In genomic region chr2:60715771-60716170, GRCm38 (mm10) we compare ENCODE assay signal across 28 mouse cellular contexts. TPM values are rescaled to one million over a fixed set of nuclear protein-coding genes. Genes with fewer than 3 reads are reported as not detected.
DNase-seq lines count a peak whose midpoint lies in the region; ATAC-seq and TF ChIP-seq lines count a peak whose summit lies in the region.
"Had no signal": no experiment of that assay in that cellular context is flagged by ENCODE, and none has a peak within 500 bp of the region (broad histone marks: within the 10 kb centered on the region; RNA-seq: fewer than 3 reads in every experiment).

No protein-coding gene starts in this region.

- H3K4me1 ChIP-seq in hindbrain, embryonic 12.5 days: peaks cover 26% of the 10 kb centered on the region
- H3K4me1 ChIP-seq in hindbrain, postnatal 0 days (ENCODE audit: insufficient read depth, low read length): peaks cover 8% of the 10 kb centered on the region
- peaks cover 52% of the 10 kb centered on the region for H3K4me1 ChIP-seq in kidney, embryonic 16.5 days (ENCODE audit: insufficient read depth, low read length)
- peaks cover 20% of the 10 kb centered on the region for H3K4me1 ChIP-seq in midbrain, embryonic 14.5 days (ENCODE audit: control insufficient read depth, insufficient read depth, low read length)
- H3K4me1 ChIP-seq in midbrain, embryonic 13.5 days (replicated peaks): peaks cover 23% of the 10 kb centered on the region
- H3K4me1 ChIP-seq in stomach, postnatal 0 days (replicated peaks; ENCODE audit: control insufficient read depth, insufficient read depth): peaks cover 5% of the 10 kb centered on the region; the same call in 1 of the 2 replicates
- H3K4me1 ChIP-seq: liver, embryonic 15.5 days had no signal

- DNase-seq in hindbrain, postnatal 0 days (ENCODE audit: low spot score): no peak
- DNase-seq in kidney, postnatal 4 days: no peak
- DNase-seq in midbrain, embryonic 14.5 days: peak; percentile 22
- DNase-seq in stomach, postnatal 0 days (ENCODE audit: low spot score): peak; percentile 14
- DNase-seq in cerebellum, adult 8-10 months: no peak
- DNase-seq: adrenal gland, postnatal 14 days; cerebellum, adult 11 months; cerebellum, adult 9-11 months; embryo, embryonic 11 days; heart, postnatal 4 days; lung, postnatal 36 days; right cerebral cortex, postnatal 4 days had no signal

- no peaks in the 10 kb centered on the region for H3K36me3 ChIP-seq in hindbrain, embryonic 12.5 days
- no peaks in the 10 kb centered on the region for H3K36me3 ChIP-seq in hindbrain, postnatal 0 days (ENCODE audit: insufficient read depth, low read length)
- no peaks in the 10 kb centered on the region for H3K36me3 ChIP-seq in kidney, embryonic 16.5 days (ENCODE audit: insufficient read depth, low read length)
- H3K36me3 ChIP-seq in midbrain, embryonic 14.5 days (ENCODE audit: control insufficient read depth, insufficient read depth, low read length): no peaks in the 10 kb centered on the region
- no peaks in the 10 kb centered on the region for H3K36me3 ChIP-seq in midbrain, embryonic 13.5 days
- no peaks in the 10 kb centered on the region for H3K36me3 ChIP-seq in stomach, postnatal 0 days (ENCODE audit: control insufficient read depth, insufficient read depth, low read length)
- H3K36me3 ChIP-seq: embryonic facial prominence, embryonic 13.5 days; forebrain, embryonic 10.5 days; forebrain, embryonic 15.5 days; hindbrain, embryonic 15.5 days; limb, embryonic 15.5 days; liver, embryonic 15.5 days; midbrain, embryonic 15.5 days; neural tube, embryonic 12.5 days had no signal

- peaks cover 3% of the 10 kb centered on the region; the same call in 1 of the 2 replicates for H3K27me3 ChIP-seq in hindbrain, embryonic 12.5 days
- H3K27me3 ChIP-seq in hindbrain, postnatal 0 days (ENCODE audit: insufficient read depth, low read length): no peaks in the 10 kb centered on the region
- H3K27me3 ChIP-seq in kidney, embryonic 16.5 days (ENCODE audit: insufficient read depth, low read length): no peaks in the 10 kb centered on the region
- H3K27me3 ChIP-seq in midbrain, embryonic 14.5 days (ENCODE audit: control insufficient read depth, insufficient read depth, low read length): no peaks in the 10 kb centered on the region
- 0 out of 2 replicates have a peak, but pooled peaks cover 3% of the 10 kb centered on the region for H3K27me3 ChIP-seq in midbrain, embryonic 13.5 days
- H3K27me3 ChIP-seq in stomach, postnatal 0 days (ENCODE audit: control insufficient read depth, insufficient read depth, low read length): no peaks in the 10 kb centered on the region
- H3K27me3 ChIP-seq: embryonic facial prominence, embryonic 13.5 days; hindbrain, embryonic 15.5 days; limb, embryonic 15.5 days; midbrain, embryonic 15.5 days; neural tube, embryonic 12.5 days had no signal

- H3K4me2 ChIP-seq in hindbrain, embryonic 12.5 days (replicated peaks): no peak overlapping the region
- no peak overlapping the region for H3K4me2 ChIP-seq in hindbrain, postnatal 0 days (ENCODE audit: low read depth, low read length)
- no peak overlapping the region for H3K4me2 ChIP-seq in kidney, embryonic 16.5 days (replicated peaks; ENCODE audit: low read depth, low read length)
- H3K4me2 ChIP-seq in midbrain, embryonic 14.5 days (ENCODE audit: low read length): no peak overlapping the region
- H3K4me2 ChIP-seq in midbrain, embryonic 13.5 days (replicated peaks): no peak overlapping the region
- no peak overlapping the region for H3K4me2 ChIP-seq in stomach, postnatal 0 days (replicated peaks; ENCODE audit: low read depth)
- H3K4me2 ChIP-seq: embryonic facial prominence, embryonic 13.5 days; forebrain, embryonic 15.5 days; heart, embryonic 11.5 days; hindbrain, embryonic 15.5 days; limb, embryonic 15.5 days; liver, embryonic 15.5 days; midbrain, embryonic 15.5 days; neural tube, embryonic 12.5 days had no signal

- ATAC-seq in hindbrain, embryonic 12.5 days (ENCODE audit: low FRiP score): 0 out of 2 replicates have a peak, but pooled peaks have one; percentile 11
- no peak for ATAC-seq in hindbrain, postnatal 0 days
- ATAC-seq in kidney, embryonic 16.5 days (ENCODE audit: low FRiP score, low TSS enrichment): no peak
- no peak for ATAC-seq in midbrain, embryonic 14.5 days (ENCODE audit: low FRiP score, low TSS enrichment)
- no peak for ATAC-seq in midbrain, embryonic 13.5 days
- no peak for ATAC-seq in stomach, postnatal 0 days (ENCODE audit: low FRiP score, low TSS enrichment)
- ATAC-seq: CD4-positive, CD25-positive, alpha-beta regulatory T cell, adult 4 months; midbrain, embryonic 15.5 days had no signal

- H3K9me3 ChIP-seq in hindbrain, embryonic 12.5 days (replicated peaks): no peaks in the 10 kb centered on the region
- no peaks in the 10 kb centered on the region for H3K9me3 ChIP-seq in hindbrain, postnatal 0 days (ENCODE audit: low read length)
- no peaks in the 10 kb centered on the region for H3K9me3 ChIP-seq in kidney, embryonic 16.5 days (ENCODE audit: low read length)
- no peaks in the 10 kb centered on the region for H3K9me3 ChIP-seq in midbrain, embryonic 14.5 days (ENCODE audit: control insufficient read depth, low read length)
- H3K9me3 ChIP-seq in midbrain, embryonic 13.5 days: no peaks in the 10 kb centered on the region
- H3K9me3 ChIP-seq in stomach, postnatal 0 days (ENCODE audit: control insufficient read depth, low read length): no peaks in the 10 kb centered on the region
- H3K9me3 ChIP-seq: embryonic facial prominence, embryonic 13.5 days; forebrain, embryonic 10.5 days; forebrain, embryonic 15.5 days; hindbrain, embryonic 15.5 days; limb, embryonic 15.5 days; liver, embryonic 15.5 days; megakaryocyte, embryonic 14.5 days; midbrain, embryonic 15.5 days; neural tube, embryonic 12.5 days had no signal

- 80% methylated on average over 13 of the region's 13 CpGs for WGBS in hindbrain, embryonic 12.5 days
- WGBS in hindbrain, postnatal 0 days: 67% methylated on average over 13 of the region's 13 CpGs
- 72% methylated on average over 13 of the region's 13 CpGs for WGBS in kidney, embryonic 16.5 days
- 78% methylated on average over 13 of the region's 13 CpGs for WGBS in midbrain, embryonic 14.5 days
- WGBS in midbrain, embryonic 13.5 days: 80% methylated on average over 13 of the region's 13 CpGs
- WGBS in stomach, postnatal 0 days: 69% methylated on average over 13 of the region's 13 CpGs

- no peak overlapping the region for H3K4me3 ChIP-seq in hindbrain, embryonic 12.5 days
- H3K4me3 ChIP-seq in hindbrain, postnatal 0 days (ENCODE audit: low read length): no peak overlapping the region
- no peak overlapping the region for H3K4me3 ChIP-seq in kidney, embryonic 16.5 days (ENCODE audit: low read length)
- H3K4me3 ChIP-seq in midbrain, embryonic 14.5 days (replicated peaks; ENCODE audit: low read depth, low read length): no peak overlapping the region
- no peak overlapping the region for H3K4me3 ChIP-seq in midbrain, embryonic 13.5 days (replicated peaks)
- no peak overlapping the region for H3K4me3 ChIP-seq in stomach, postnatal 0 days (ENCODE audit: low read depth, low read length)
- H3K4me3 ChIP-seq: embryonic facial prominence, embryonic 13.5 days; forebrain, embryonic 10.5 days; forebrain, embryonic 15.5 days; hindbrain, embryonic 15.5 days; layer of hippocampus, adult 2 months; limb, embryonic 15.5 days; liver, embryonic 15.5 days; megakaryocyte, embryonic 14.5 days; midbrain, embryonic 15.5 days; neural tube, embryonic 12.5 days had no signal

- peak overlapping the region; percentile 18; the same call in 1 of the 2 replicates for H3K9ac ChIP-seq in hindbrain, embryonic 12.5 days
- no peak overlapping the region for H3K9ac ChIP-seq in hindbrain, postnatal 0 days (replicated peaks; ENCODE audit: low read length)
- H3K9ac ChIP-seq in kidney, embryonic 16.5 days (replicated peaks; ENCODE audit: low read length): no peak overlapping the region
- H3K9ac ChIP-seq in midbrain, embryonic 14.5 days (replicated peaks; ENCODE audit: low read length): no peak overlapping the region
- H3K9ac ChIP-seq in midbrain, embryonic 13.5 days (replicated peaks): no peak overlapping the region
- H3K9ac ChIP-seq in stomach, postnatal 0 days (ENCODE audit: low read length): 0 out of 2 replicates have a peak overlapping the region, but pooled peaks have one; percentile 18
- H3K9ac ChIP-seq: embryonic facial prominence, embryonic 13.5 days; forebrain, embryonic 15.5 days; hindbrain, embryonic 15.5 days; limb, embryonic 15.5 days; liver, embryonic 15.5 days; midbrain, embryonic 15.5 days; neural tube, embryonic 12.5 days had no signal

- H3K27ac ChIP-seq in hindbrain, embryonic 12.5 days: no peak overlapping the region
- no peak overlapping the region for H3K27ac ChIP-seq in hindbrain, postnatal 0 days
- peak overlapping the region; percentile 14 for H3K27ac ChIP-seq in kidney, embryonic 16.5 days (ENCODE audit: low read length)
- no peak overlapping the region for H3K27ac ChIP-seq in midbrain, embryonic 14.5 days (replicated peaks; ENCODE audit: low read depth, low read length)
- no peak overlapping the region for H3K27ac ChIP-seq in midbrain, embryonic 13.5 days
- H3K27ac ChIP-seq in stomach, postnatal 0 days (replicated peaks): no peak overlapping the region
- H3K27ac ChIP-seq: embryonic facial prominence, embryonic 13.5 days; forebrain, embryonic 10.5 days; forebrain, embryonic 15.5 days; layer of hippocampus, adult 2 months; limb, embryonic 15.5 days; liver, embryonic 15.5 days; midbrain, embryonic 15.5 days; neural tube, embryonic 12.5 days had no signal

- no peak for TF ChIP-seq EP300 in stomach, postnatal 0 days (optimal IDR thresholded peaks at IDR 0.05)

- TF ChIP-seq CTCF in hindbrain, postnatal 0 days (IDR thresholded peaks at IDR 0.05; ENCODE audit: low read depth): no peak
- no peak for TF ChIP-seq CTCF in stomach, postnatal 0 days (IDR thresholded peaks at IDR 0.05; ENCODE audit: low read depth)

RNA-seq across cellular contexts. Expression of gene Itgb6, which starts 6.7 kb away (rescaled TPM):
- 0.74 and 0.94 TPM in 2 replicates for polyA plus RNA-seq in hindbrain, embryonic 12.5 days (2016; fragmentation: Nextera tagmentation; extraction: Ambion mirVana)
- total RNA-seq in hindbrain, postnatal 0 days (2014; rRNA removed): 0.05 and 0.97 TPM in 2 replicates
- 0.08 TPM in 2 replicates for polyA plus RNA-seq in hindbrain, postnatal 0 days (2015; fragmentation: Nextera tagmentation; extraction: Ambion mirVana)
- 25.6 and 26.6 TPM in 2 replicates for polyA plus RNA-seq in kidney, embryonic 16.5 days (2015; fragmentation: Nextera tagmentation; extraction: Ambion mirVana)
- not detected in 2 replicates for polyA plus RNA-seq in midbrain, embryonic 14.5 days (2014; fragmentation: Nextera tagmentation; extraction: Ambion mirVana)
- polyA plus RNA-seq in midbrain, embryonic 13.5 days (2015; fragmentation: Nextera tagmentation; extraction: Ambion mirVana): not detected in 2 replicates
- 8.5 and 8.6 TPM in 2 replicates for polyA plus RNA-seq in stomach, postnatal 0 days (2015; fragmentation: Nextera tagmentation; extraction: Ambion mirVana)
- total RNA-seq: adrenal gland, postnatal 14 days; layer of hippocampus, adult 2 months had no signal
- polyA plus RNA-seq: forebrain, embryonic 15.5 days; hindbrain, embryonic 15.5 days; spleen, adult 2 months had no signal

Comparison
In these comparisons a context has a peak if more than half of its experiments do, and no peak if none do; other contexts are left out.
1. H3K9ac ChIP-seq: peak in hindbrain, embryonic 12.5 days (single experiment) and stomach, postnatal 0 days (single experiment); none in hindbrain, postnatal 0 days (single experiment), kidney, embryonic 16.5 days (single experiment), midbrain, embryonic 14.5 days (single experiment) and midbrain, embryonic 13.5 days (single experiment).
2. DNase-seq: peak in midbrain, embryonic 14.5 days (single experiment) and stomach, postnatal 0 days (single experiment); none in hindbrain, postnatal 0 days (single experiment), kidney, postnatal 4 days (0 of 2) and cerebellum, adult 8-10 months (single experiment).